Mouse (Mus musculus): ENCODE measurements at regions not wholly inside any gene's neighbourhood (a gene's known extent, or its start where the extent isn't known, plus 50 kb on each side); places are given as distances from the start of the nearest gene placed in this dataset.

GRCm38 (mm10) chr12:74518032-74518431 lies 201.8 kb upstream of the Gm11042 start:
- no peak for DNase-seq

- peak; percentile 11 to 31 for DNase-seq
Observed at GRCm38 (mm10) chr12:74516527-74516926, 200.3 kb upstream of the Gm11042 start.

DNA sequence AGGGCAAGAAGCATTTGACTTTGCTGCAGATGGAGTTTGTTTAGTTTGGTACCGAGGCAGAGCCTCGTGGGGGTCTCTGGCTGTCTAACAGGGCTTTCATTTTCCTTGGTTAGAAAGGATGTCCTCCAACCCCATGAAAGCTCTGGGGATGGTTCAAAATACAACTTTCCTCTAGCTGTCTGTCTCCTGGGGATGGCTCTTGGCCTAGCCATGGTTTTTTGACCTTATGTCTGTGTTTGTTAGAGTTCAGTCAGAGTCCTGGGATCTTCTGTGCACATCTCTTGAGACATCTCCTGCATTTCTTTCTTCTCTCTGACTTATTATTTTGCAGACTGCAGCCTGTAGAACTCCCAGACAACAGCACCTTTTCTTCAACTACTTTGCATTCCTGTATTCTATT lies 186.6 kb upstream of the Gm11042 start:
- no peak for DNase-seq

GRCm38 (mm10) chr12:74477619-74478018 lies 161.4 kb upstream of the Gm11042 start:
- DNase-seq, result no peak

- no peak for DNase-seq
Observed at GRCm38 (mm10) chr12:74474741-74475140, 158.5 kb upstream of the Gm11042 start.

DNA sequence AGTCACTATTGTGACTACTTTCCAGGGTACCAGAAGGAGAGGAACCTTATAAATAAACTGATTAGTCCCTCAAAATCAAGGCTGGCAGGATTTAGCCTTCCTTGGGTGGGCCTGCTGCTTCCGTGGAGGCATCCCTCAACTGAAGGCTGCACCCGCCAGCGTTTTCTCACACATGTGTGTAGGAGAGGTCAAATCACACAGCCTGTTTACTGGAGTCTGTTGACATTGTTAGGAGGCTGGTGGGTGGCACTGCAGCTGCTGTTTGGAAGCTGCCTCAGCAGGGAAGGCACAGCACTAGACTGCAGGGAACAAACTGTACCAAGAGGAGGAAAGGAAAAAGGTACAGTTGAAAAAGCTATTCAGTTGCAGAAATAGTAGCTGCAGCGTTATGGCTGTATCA lies 142.3 kb upstream of the Gm11042 start:
- peak in 1 of 2 experiments; percentile 17 for DNase-seq

- no peak for DNase-seq
Observed at GRCm38 (mm10) chr12:74452375-74453090, 136.3 kb upstream of the Gm11042 start.

- no peak for DNase-seq
Observed at GRCm38 (mm10) chr12:74448248-74448647, 132.1 kb upstream of the Gm11042 start.

GRCm38 (mm10) chr12:74434874-74435273 lies 118.7 kb upstream of the Gm11042 start:
- DNase-seq, result no peak

DNA sequence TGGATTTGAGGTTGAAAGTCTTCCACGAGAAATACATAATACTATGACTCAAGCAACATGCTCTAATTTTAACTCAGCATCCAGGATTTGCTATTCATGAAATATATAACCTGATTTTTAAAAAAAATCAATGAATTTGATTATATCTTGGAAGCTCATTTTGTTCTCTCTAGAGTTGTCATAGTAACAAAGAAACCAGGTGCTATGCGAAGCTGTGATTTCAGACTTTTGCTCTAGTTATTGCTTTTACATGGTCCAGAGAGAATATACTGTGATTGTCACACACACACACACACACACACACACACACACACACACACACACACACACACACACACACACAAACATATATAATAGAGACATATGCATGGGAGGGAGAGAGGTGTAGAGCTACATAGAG lies 98.5 kb upstream of the Gm11042 start:
- no peak for DNase-seq

GRCm38 (mm10) chr12:74410511-74410910 lies 94.3 kb upstream of the Gm11042 start:
- DNase-seq, result peak in 1 of 2 experiments; percentile 5

GRCm38 (mm10) chr12:74407591-74408095 lies 91.4 kb upstream of the Gm11042 start:
- DNase-seq, result no peak

GRCm38 (mm10) chr12:74389811-74390210 lies 73.6 kb upstream of the Gm11042 start:
- DNase-seq, result no peak

All from kidney, postnatal 4 days (tissue).